Mouse (Mus musculus) lung, adult 2 months (tissue): ENCODE measurements around the gene Anapc11.

Experiments
- CTCF ChIP-seq: fragments of 200-500 bp; IDR thresholded peaks from 2 replicates; pipeline ENCODE4 v1.5.1; 2011; ENCODE audit warnings: mild to moderate bottlenecking, low read length, control low read depth; ENCODE audit not compliant: insufficient read depth
- POLR2A ChIP-seq: fragments of 200-500 bp; IDR thresholded peaks from 2 replicates; pipeline ENCODE4 v1.6.1; 2011; ENCODE audit warnings: low read depth, mild to moderate bottlenecking, control low read depth, low read length, borderline replicate concordance; ENCODE audit errors: extremely low read depth

DNA sequence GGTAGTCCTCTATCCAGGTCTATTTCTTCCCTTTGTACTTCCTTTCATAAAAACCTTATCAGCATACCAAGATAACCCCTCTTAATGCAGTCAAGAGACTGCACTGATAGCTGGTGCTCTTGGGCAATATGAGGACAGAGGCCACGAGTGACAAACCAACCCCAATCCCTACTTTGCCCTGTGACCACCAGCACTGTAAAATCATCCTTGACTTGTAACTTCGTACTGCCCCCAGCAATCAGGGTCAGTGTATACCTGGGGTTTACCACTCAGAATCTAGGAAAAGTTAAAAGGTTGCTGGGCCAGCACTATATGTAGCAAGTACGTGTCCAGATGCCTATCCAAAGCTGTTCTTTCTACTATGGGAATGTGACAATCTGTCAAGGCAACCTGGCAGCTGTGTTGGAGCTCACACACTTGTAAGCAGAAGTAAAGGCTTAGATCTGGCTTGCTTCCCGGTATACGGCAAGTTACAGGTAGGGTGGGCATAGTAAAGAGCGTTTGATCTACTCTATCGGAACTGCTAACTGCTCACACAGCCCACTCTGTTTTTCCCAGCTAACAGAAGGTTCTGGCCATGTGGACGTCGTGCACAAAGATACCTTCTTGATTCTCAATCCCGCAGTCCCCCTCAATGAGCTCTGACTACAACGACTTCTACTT, 26.3 kb upstream of the Anapc11 start:
- TF ChIP-seq POLR2A (no peak), CTCF (no peak)
